Mouse (Mus musculus) layer of hippocampus, postnatal 14 days (tissue): ENCODE data around the gene Sostdc1. TPM values are rescaled to one million over a fixed set of nuclear protein-coding genes. Genes with fewer than 3 reads are reported as not detected.

Experiments
- DNase-seq, 2 experiments: peaks; one replicate each; pipeline ENCODE4 v3.0.0; 2021 to 2022; ENCODE audit warnings: low spot score in 2 of 2, mixed read lengths in 1 of 2
- total RNA-seq, 2 experiments: library from RNA; stranded (reverse); gene quantifications; 2 replicates each; pipeline ENCODE4 v1.2.3; 2021

Sostdc1 gene
- total RNA-seq, 2 experiments from 2014 or later = 6.6 to 33.9 TPM

- DNase-seq = no peak
Measured at GRCm38 (mm10) chr12:36364013-36364412, 50.1 kb downstream of the Sostdc1 start.

Other genes starting within 250 kb of the Sostdc1 start
- 10 to 100 TPM; 50.4 to 51.8 TPM for gene Ankmy2, start 157.0 kb upstream of the Sostdc1 start, total RNA-seq
- 10 to 100 TPM; 89.3 to 95.3 TPM for gene Bzw2, start 156.1 kb upstream of the Sostdc1 start, total RNA-seq
- gene Lrrc72, start 60.7 kb upstream of the Sostdc1 start, total RNA-seq = not detected
- 10 to 100 TPM; 13.1 to 13.4 TPM for gene Ispd, start 67.3 kb downstream of the Sostdc1 start, total RNA-seq
- gene D630036H23Rik, start 68.0 kb downstream of the Sostdc1 start, total RNA-seq = 1 to 10 TPM; 2.7 to 3.0 TPM